Mouse (Mus musculus) CH12.LX (cell line): ENCODE measurements around the gene Mief2. TPM values are rescaled to one million over a fixed set of nuclear protein-coding genes. Genes with fewer than 3 reads are reported as not detected.

Experiments
- DNase-seq: peaks from one replicate; pipeline ENCODE4 v3.0.0-alpha.2; 2013; ENCODE audit errors: extremely low read depth
- H3K27ac ChIP-seq: 2 replicates; pipeline ENCODE4 v1.5.1; 2012; ENCODE audit warnings: low read depth, mild to moderate bottlenecking, control low read depth, moderate library complexity; ENCODE audit not compliant: insufficient read depth
- H3K27me3 ChIP-seq: replicated peaks from 2 replicates; pipeline ENCODE3; 2012; ENCODE audit warnings: inconsistent platforms
- H3K36me3 ChIP-seq, 2 experiments: replicated peaks in 1 of 2; 2 replicates each; pipeline versions ENCODE3 to v1.6.1; 2012; ENCODE audit warnings: inconsistent platforms in 1 of 2, low read length in 1 of 2, mild to moderate bottlenecking in 1 of 2, mixed read lengths in 1 of 2, moderate library complexity in 1 of 2; ENCODE audit not compliant: control insufficient read depth in 1 of 2, insufficient read depth in 1 of 2
- H3K4me1 ChIP-seq, 2 experiments: 2 replicates each; pipeline ENCODE4 v1.6.1; 2012; ENCODE audit warnings: inconsistent platforms in 1 of 2, moderate library complexity in 1 of 2; ENCODE audit not compliant: insufficient read depth in 2 of 2, control insufficient read depth in 1 of 2
- H3K4me2 ChIP-seq: 2 replicates; pipeline ENCODE4 v1.6.1; 2012; ENCODE audit warnings: low read depth, mild to moderate bottlenecking, control low read depth; ENCODE audit not compliant: poor library complexity, insufficient read depth, severe bottlenecking
- H3K4me3 ChIP-seq, 3 experiments: fragments of 150-350 bp in 1 of 3; sonication (generic) in 1 of 3; replicated peaks in 1 of 3; 2 replicates each; pipeline versions ENCODE3 to v1.5.1; 2011 to 2012; ENCODE audit warnings: low read depth in 2 of 3, low read length in 2 of 3, mild to moderate bottlenecking in 2 of 3, moderate library complexity in 2 of 3, control low read depth in 1 of 3, improper control_type of control experiment in 1 of 3, inconsistent platforms in 1 of 3, mixed read lengths in 1 of 3; ENCODE audit not compliant: poor library complexity in 1 of 3
- H3K79me2 ChIP-seq: replicated peaks from 2 replicates; pipeline ENCODE4 v1.6.1; 2012; ENCODE audit warnings: mild to moderate bottlenecking, moderate library complexity; ENCODE audit not compliant: control insufficient read depth, poor library complexity, insufficient read depth, severe bottlenecking; ENCODE audit errors: extremely low read depth
- H3K9ac ChIP-seq: 2 replicates; pipeline ENCODE4 v1.6.1; 2012; ENCODE audit warnings: low read depth, mild to moderate bottlenecking, control low read depth, moderate library complexity; ENCODE audit not compliant: insufficient read depth
- H3K9me3 ChIP-seq: replicated peaks from 2 replicates; pipeline ENCODE3; 2012; ENCODE audit warnings: low read length, inconsistent platforms, mixed read lengths
- BHLHE40 ChIP-seq: IDR thresholded peaks from 2 replicates; pipeline ENCODE4 v1.6.1; 2011; ENCODE audit warnings: mild to moderate bottlenecking, low read depth, low read length, improper control_type of control experiment
- CHD1 ChIP-seq: IDR thresholded peaks from 2 replicates; pipeline ENCODE4 v1.6.1; 2012; ENCODE audit warnings: low read depth, low read length, improper control_type of control experiment, inconsistent platforms
- E2F4 ChIP-seq: IDR thresholded peaks from 2 replicates; pipeline ENCODE4 v1.6.1; 2011; ENCODE audit warnings: low read depth, low read length, improper control_type of control experiment; ENCODE audit not compliant: insufficient replicate concordance
- EP300 ChIP-seq: IDR thresholded peaks from 2 replicates; pipeline ENCODE4 v1.6.1; 2011; ENCODE audit warnings: low read length, improper control_type of control experiment
- GABPA ChIP-seq: IDR thresholded peaks from 2 replicates; pipeline ENCODE4 v1.6.1; 2012; ENCODE audit warnings: low read depth, low read length, improper control_type of control experiment, inconsistent platforms; ENCODE audit not compliant: insufficient replicate concordance
- HCFC1 ChIP-seq: IDR thresholded peaks from 2 replicates; pipeline ENCODE4 v1.6.1; 2012; ENCODE audit warnings: low read depth, mild to moderate bottlenecking, inconsistent platforms, low read length, improper control_type of control experiment
- IRF4 ChIP-seq: IDR thresholded peaks from 2 replicates; pipeline ENCODE4 v1.6.1; 2014; ENCODE audit warnings: low read depth, mild to moderate bottlenecking, inconsistent platforms, low read length, improper control_type of control experiment
- KAT2A ChIP-seq: IDR thresholded peaks from 2 replicates; pipeline ENCODE4 v1.6.1; 2012; ENCODE audit warnings: low read length, improper control_type of control experiment, inconsistent platforms; ENCODE audit not compliant: insufficient replicate concordance
- MAZ ChIP-seq: IDR thresholded peaks from 2 replicates; pipeline ENCODE4 v1.6.1; 2012; ENCODE audit warnings: low read depth, mild to moderate bottlenecking, inconsistent platforms, low read length, improper control_type of control experiment, moderate library complexity
- MXI1 ChIP-seq: IDR thresholded peaks from 2 replicates; pipeline ENCODE4 v1.6.1; 2011; ENCODE audit warnings: mild to moderate bottlenecking, low read depth, low read length, improper control_type of control experiment
- MYC ChIP-seq: IDR thresholded peaks from 2 replicates; pipeline ENCODE4 v1.6.1; 2011; ENCODE audit warnings: low read depth, mild to moderate bottlenecking, improper control_type of control experiment, low read length
- NELFE ChIP-seq: IDR thresholded peaks from 2 replicates; pipeline ENCODE4 v1.6.1; 2011; ENCODE audit warnings: low read depth, low read length, improper control_type of control experiment
- NRF1 ChIP-seq: IDR thresholded peaks from 2 replicates; pipeline ENCODE4 v1.6.1; 2014; ENCODE audit warnings: low read depth, mild to moderate bottlenecking, inconsistent platforms, low read length, improper control_type of control experiment, moderate library complexity
- POLR2A ChIP-seq: IDR thresholded peaks from 2 replicates; pipeline ENCODE4 v1.6.1; 2011; ENCODE audit warnings: low read depth, mild to moderate bottlenecking, improper control_type of control experiment, low read length
- RAD21 ChIP-seq: IDR thresholded peaks from 2 replicates; pipeline ENCODE4 v1.6.1; 2011; ENCODE audit warnings: low read depth, mild to moderate bottlenecking, low read length, improper control_type of control experiment, moderate library complexity
- SIN3A ChIP-seq: IDR thresholded peaks from 2 replicates; pipeline ENCODE4 v1.6.1; 2012; ENCODE audit warnings: low read length, improper control_type of control experiment, inconsistent platforms
- TBP ChIP-seq: conservative IDR thresholded peaks from 2 replicates; pipeline ENCODE4 v1.6.1; 2011; ENCODE audit warnings: low read depth, low read length, improper control_type of control experiment
- TCF12 ChIP-seq: IDR thresholded peaks from 2 replicates; pipeline ENCODE4 v1.6.1; 2014; ENCODE audit warnings: low read depth, mild to moderate bottlenecking, inconsistent platforms, low read length, improper control_type of control experiment
- UBTF ChIP-seq: IDR thresholded peaks from 2 replicates; pipeline ENCODE4 v1.6.1; 2012; ENCODE audit warnings: low read depth, mild to moderate bottlenecking, inconsistent platforms, low read length, improper control_type of control experiment, moderate library complexity
- ZKSCAN1 ChIP-seq: IDR thresholded peaks from 2 replicates; pipeline ENCODE4 v1.6.1; 2012; ENCODE audit warnings: low read depth, inconsistent platforms, low read length, improper control_type of control experiment, borderline replicate concordance
- dilution Hi-C: fragments of 300-500 bp; cut with MboI; formaldehyde crosslinking; loops from 2 replicates; pipeline ENCODE4 v1.14.3; 2020; ENCODE audit warnings: low sequenced_read_pairs; ENCODE audit not compliant: extremely low pct_unique_long_range_greater_than_20kb, extremely low pct_ligation_motif_present
- in situ Hi-C: fragments of 300-500 bp; cut with MboI; formaldehyde crosslinking; loops from 3 replicates; pipeline ENCODE4 v1.14.3; 2019; ENCODE audit warnings: low sequenced_read_pairs, low pct_ligation_motif_present, low pct_unique_long_range_greater_than_20kb, mixed read lengths
- polyA plus RNA-seq: library from polyadenylated mRNA; unstranded; fragments of >175 nt; gene quantifications from 2 replicates; pipeline ENCODE4 v1.2.1, GENCODE M21; 2012; ENCODE audit warnings: low read depth; ENCODE audit not compliant: insufficient read length
- total RNA-seq, 2 experiments: library from RNA; depleted of rRNA; stranded (reverse); fragments of 300-350 nt in 1 of 2; fragments of >200 nt in 1 of 2; gene quantifications; 2 replicates each; pipeline ENCODE4 v1.2.3; 2012 to 2014

Gene Mief2
- total and polyA plus RNA-seq, 3 experiments, result 6.8 to 12.7 (median 10.9) TPM

DNA sequence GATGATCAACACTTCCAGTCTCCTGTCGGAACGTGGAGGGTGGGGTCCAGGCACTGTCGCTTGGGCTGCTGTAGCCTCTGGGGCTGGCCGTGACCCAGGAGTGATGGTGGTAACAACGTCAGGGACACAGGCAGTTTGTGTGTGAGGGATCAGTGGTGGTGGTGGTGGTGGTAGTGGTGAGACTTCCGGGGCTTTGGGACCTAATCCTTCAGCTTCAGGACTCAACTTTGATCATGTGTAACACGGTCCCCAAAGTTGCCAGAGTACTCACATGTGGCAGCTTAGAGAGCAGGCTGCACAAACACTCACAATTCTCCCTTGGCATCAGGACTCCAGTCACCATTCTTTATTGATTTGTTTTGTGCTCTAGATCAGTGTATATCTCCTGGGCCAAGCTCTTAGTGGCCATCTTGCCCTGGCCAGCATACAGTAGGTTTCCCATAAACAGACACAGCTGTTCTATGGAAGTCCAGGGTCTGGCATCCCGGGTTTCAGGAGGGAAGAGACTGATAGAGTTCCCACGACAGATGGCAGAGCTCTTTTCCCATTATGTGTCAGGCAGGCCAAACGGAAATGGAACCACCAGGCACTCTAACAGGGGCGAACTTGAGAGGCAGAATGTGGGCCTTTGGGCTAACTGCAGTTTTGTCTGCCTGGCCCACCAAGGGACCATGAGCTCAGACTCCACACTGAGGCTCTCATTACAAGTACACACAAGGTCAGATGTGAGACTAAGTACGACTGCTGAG lies 632 bp upstream of the Mief2 start:
- no peaks in the 10 kb centered on the region for H3K9me3 ChIP-seq
- peak overlapping the region; percentile 60 for H3K27ac ChIP-seq
- TF ChIP-seq HCFC1 (peak; percentile 10; the same call in 1 of the 2 replicates), MXI1 (peak; percentile 3; the same call in 1 of the 2 replicates), KAT2A (0 out of 2 replicates have a peak, but pooled peaks have one; percentile 11), TBP (no peak), EP300 (no peak), MAZ (peak; percentile 35), CHD1 (0 out of 2 replicates have a peak, but pooled peaks have one; percentile 25), BHLHE40 (0 out of 2 replicates have a peak, but pooled peaks have one; percentile 25)
- TF ChIP-seq, all 38 proteins: peak for 6
- peak overlapping the region; percentile 83 for H3K9ac ChIP-seq
- no peaks in the 10 kb centered on the region for H3K27me3 ChIP-seq
- DNase-seq, result no peak
- in situ Hi-C loops (no loop called here), dilution Hi-C loops (no loop called here)
- peaks cover 15 to 46% of the 10 kb centered on the region in 2 experiments for H3K4me1 ChIP-seq
- peak overlapping the region; percentile 83 for H3K4me2 ChIP-seq
- H3K79me2 ChIP-seq, result peaks cover 6% of the 10 kb centered on the region; the same call in 1 of the 2 replicates
- peak overlapping the region; percentile 57 to 96 (median 72) for H3K4me3 ChIP-seq
- H3K36me3 ChIP-seq, result peaks cover 39 to 53% of the 10 kb centered on the region in 2 experiments

DNA sequence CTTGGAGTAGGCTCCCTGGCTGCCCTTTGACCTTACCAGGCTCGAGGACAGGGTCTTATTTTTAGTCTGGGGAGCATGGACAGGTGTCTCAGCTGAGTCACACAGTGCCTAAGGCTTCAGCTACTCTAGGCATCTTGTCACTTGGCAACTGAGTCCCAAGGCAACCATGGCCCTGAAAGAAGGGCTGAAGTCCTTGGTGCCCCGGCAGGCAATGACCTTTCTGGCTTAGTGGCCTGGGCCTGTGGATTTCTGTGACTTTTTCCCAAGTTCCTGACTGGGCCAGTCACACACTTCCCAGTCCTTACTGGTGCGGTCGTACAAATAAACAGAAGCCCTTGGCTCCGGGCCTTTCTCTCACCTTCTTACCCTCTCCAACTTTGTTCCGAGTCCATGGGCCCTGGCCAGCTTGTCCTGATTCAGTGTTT lies 1.0 kb downstream of the Mief2 start:
- H3K9me3 ChIP-seq, result no peaks in the 10 kb centered on the region
- dilution Hi-C loops (no loop called here), in situ Hi-C loops (no loop called here)
- no peak for DNase-seq
- H3K79me2 ChIP-seq, result peaks cover 6% of the 10 kb centered on the region; the same call in 1 of the 2 replicates
- H3K4me2 ChIP-seq, result peak overlapping the region; percentile 35
- no peak for TF ChIP-seq TCF12
- TF ChIP-seq NRF1, result no peak
- TF ChIP-seq KAT2A, result no peak
- no peak for TF ChIP-seq RAD21
- TF ChIP-seq NELFE, result no peak
- no peak for TF ChIP-seq E2F4
- no peak for TF ChIP-seq HCFC1
- TF ChIP-seq EP300, result no peak
- no peak for TF ChIP-seq ZKSCAN1
- no peak for TF ChIP-seq GABPA
- TF ChIP-seq POLR2A, result no peak
- no peak for TF ChIP-seq UBTF
- TF ChIP-seq SIN3A, result no peak
- TF ChIP-seq MYC, result no peak
- no peak for TF ChIP-seq IRF4
- TF ChIP-seq MAZ, result no peak
- H3K36me3 ChIP-seq, result peaks cover 31 to 53% of the 10 kb centered on the region in 2 experiments
- H3K9ac ChIP-seq, result peak overlapping the region; percentile 58
- peak overlapping the region in 2 of 3 experiments; percentile 57 to 93 for H3K4me3 ChIP-seq
- peaks cover 17 to 54% of the 10 kb centered on the region in 2 experiments for H3K4me1 ChIP-seq
- H3K27ac ChIP-seq, result no peak overlapping the region
- no peaks in the 10 kb centered on the region for H3K27me3 ChIP-seq
